Mouse (Mus musculus): ENCODE results near the gene Atg16l2. TPM values are rescaled to one million over a fixed set of nuclear protein-coding genes. Genes with fewer than 3 reads are reported as not detected.
A peak's percentile ranks its signal among the peaks of the same experiment; 100 is the strongest.

The Atg16l2 gene
- 10 to 100 TPM; 67.5 to 67.8 TPM for total RNA-seq (2021)
- long read RNA-seq, experiment 1, full-length matches to known transcripts: 3 of 47 reads
- long read RNA-seq, experiment 1, partial matches to known transcripts: 5 of 47 reads
- long read RNA-seq, experiment 1, other reads (novel, unspliced or antisense): 39 of 47 reads
- long read RNA-seq, experiment 2, full-length matches to known transcripts: 2 of 59 reads
- long read RNA-seq, experiment 2, partial matches to known transcripts: 10 of 59 reads
- long read RNA-seq, experiment 2, other reads (novel, unspliced or antisense): 47 of 59 reads

GRCm38 (mm10) chr7:101301881-101302456 is at the start of gene Atg16l2:
Gene Atg16l2, minus strand, starts transcription at chr7:101302251.
- intact Hi-C loops (cut with DNase I): loop anchor here (10.0 kb wide), 1 partner anchor 313 kb away; no protein-coding TSS in a partner anchor
- H3K27ac ChIP-seq: peak within 1 kb of the TSS; percentile 85
- peak; percentile 92 to 93 for DNase-seq (ENCODE audit: extremely low spot score in 1 of 2, low spot score in 2 of 2)
- TF ChIP-seq CTCF (IDR thresholded peaks at IDR 0.05): peak; percentile 51
- peak within 1 kb of the TSS; percentile 73 for H3K4me3 ChIP-seq

GRCm38 (mm10) chr7:101349861-101350260 is 47.8 kb upstream of the Atg16l2 start:
- no peak for TF ChIP-seq CTCF (IDR thresholded peaks at IDR 0.05)
- peak overlapping the region; percentile 74 for H3K27ac ChIP-seq
- H3K4me3 ChIP-seq: no peak overlapping the region
- intact Hi-C loops (cut with DNase I): no loop called here
- peak in 1 of 2 experiments; percentile 66 for DNase-seq (ENCODE audit: extremely low spot score in 1 of 2, low spot score in 2 of 2)

DNA sequence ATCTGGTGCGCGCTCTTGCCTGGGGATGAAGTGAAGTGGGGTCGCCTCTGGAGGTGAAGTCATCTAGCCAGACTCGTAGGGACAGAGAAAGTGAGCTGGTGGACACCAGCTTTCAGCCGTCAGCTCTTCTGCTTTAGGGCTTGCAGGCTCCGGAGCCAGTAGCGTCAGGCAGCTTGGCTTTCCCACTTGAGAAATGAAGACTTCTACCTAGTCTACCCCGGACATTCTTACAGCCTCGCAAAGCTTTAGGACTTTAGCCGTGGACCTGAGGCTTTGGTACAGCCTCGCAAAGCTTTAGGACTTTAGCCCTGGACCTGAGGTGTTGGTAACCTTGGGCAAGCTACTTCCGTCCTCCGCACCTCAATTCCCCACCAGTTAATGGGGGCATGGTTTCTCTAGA is 46.3 kb upstream of the Atg16l2 start:
- Histone ChIP-seq H3K4me3 (peak overlapping the region; percentile 67), H3K27ac (peak overlapping the region; percentile 55)
- DNase-seq (ENCODE audit: extremely low spot score in 1 of 2, low spot score in 2 of 2): no peak
- TF ChIP-seq CTCF (IDR thresholded peaks at IDR 0.05): no peak
- intact Hi-C loops (cut with DNase I): no loop called here

DNA sequence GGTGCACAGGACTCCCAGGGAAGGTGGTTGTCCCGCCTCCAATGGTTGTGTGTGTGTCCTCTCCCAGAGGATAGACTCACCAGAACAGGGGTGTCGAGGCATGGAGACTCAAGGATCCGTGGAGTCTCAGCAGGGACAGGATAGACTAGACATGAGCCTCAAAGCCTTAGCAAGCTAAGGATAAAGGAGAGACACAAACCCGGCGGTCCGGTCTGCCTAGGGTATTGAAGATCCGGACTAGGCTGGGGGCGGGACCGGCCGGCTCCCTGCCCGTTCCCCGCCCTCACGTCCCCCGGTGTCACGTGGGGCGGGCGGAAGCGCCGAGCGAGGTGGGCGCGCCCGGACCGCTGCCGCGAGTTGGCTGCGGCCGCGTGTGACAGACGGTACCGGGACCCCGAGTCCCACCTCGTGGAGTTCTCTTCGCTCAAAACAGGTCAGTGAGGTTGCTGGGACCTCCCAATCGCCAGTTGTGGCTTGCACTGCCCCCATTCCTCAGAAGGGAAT is 45.8 kb upstream of the Atg16l2 start, which contains the start of gene Arap1:
Gene Arap1, plus strand, starts transcription at position 301 of the 504 bp plus-strand sequence.
- peak within 1 kb of the TSS; percentile 67 for H3K4me3 ChIP-seq
- intact Hi-C loops (cut with DNase I): no loop called here
- peak in 1 of 2 experiments; percentile 30 for DNase-seq (ENCODE audit: extremely low spot score in 1 of 2, low spot score in 2 of 2)
- TF ChIP-seq CTCF (IDR thresholded peaks at IDR 0.05): no peak
- H3K27ac ChIP-seq: peak within 1 kb of the TSS; percentile 74

DNA sequence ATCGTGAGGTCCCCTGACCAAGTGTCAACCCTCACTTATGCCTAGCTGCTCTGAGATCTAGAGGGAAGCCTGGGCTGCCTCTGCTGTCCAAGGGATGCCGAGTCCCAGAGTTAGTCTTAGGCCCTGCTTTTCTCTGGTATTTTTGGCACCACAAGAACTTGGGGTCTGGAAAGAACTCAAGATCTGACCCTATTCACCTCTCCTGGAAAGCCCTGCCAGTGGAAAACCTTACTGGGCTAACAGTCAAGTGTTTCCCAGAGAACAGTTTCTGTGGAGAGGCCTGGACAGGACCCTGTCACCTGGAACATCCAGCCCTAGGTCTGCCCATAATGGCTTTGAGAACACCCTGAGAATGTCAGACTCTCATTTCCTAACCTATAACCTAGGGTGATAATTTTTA is 44.9 kb upstream of the Atg16l2 start:
- Histone ChIP-seq H3K27ac (no peak overlapping the region), H3K4me3 (no peak overlapping the region)
- TF ChIP-seq CTCF (IDR thresholded peaks at IDR 0.05): no peak
- intact Hi-C loops (cut with DNase I): no loop called here
- no peak for DNase-seq (ENCODE audit: extremely low spot score in 1 of 2, low spot score in 2 of 2)

- TF ChIP-seq CTCF (IDR thresholded peaks at IDR 0.05): no peak
- no peak overlapping the region for H3K27ac ChIP-seq
- intact Hi-C loops (cut with DNase I): no loop called here
- DNase-seq (ENCODE audit: extremely low spot score in 1 of 2, low spot score in 2 of 2): no peak
- no peak overlapping the region for H3K4me3 ChIP-seq
Observed at GRCm38 (mm10) chr7:101344892-101345291, 42.8 kb upstream of the Atg16l2 start.

DNA sequence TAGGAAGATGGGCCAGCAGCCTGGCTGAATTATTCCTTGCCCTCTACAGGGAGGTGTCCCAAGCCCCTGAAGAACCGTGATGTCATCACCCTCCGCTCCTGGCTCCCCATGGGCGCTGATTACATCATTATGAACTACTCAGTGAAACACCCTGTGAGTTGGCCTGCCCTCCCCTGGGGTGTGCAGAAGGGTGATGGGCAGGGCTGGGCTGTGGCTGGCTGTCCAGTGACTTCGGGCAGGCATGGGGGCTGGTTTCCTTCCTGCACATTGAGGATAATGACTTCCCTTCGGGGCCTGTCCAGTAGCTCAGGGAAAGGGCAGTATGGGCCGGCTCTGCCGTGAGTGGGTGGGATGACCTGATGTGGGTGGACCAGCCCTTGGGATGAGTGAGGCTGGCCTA is 41.1 kb upstream of the Atg16l2 start:
- H3K27ac ChIP-seq: no peak overlapping the region
- H3K4me3 ChIP-seq: no peak overlapping the region
- DNase-seq (ENCODE audit: extremely low spot score in 1 of 2, low spot score in 2 of 2): no peak
- intact Hi-C loops (cut with DNase I): no loop called here
- TF ChIP-seq CTCF (IDR thresholded peaks at IDR 0.05): no peak

DNA sequence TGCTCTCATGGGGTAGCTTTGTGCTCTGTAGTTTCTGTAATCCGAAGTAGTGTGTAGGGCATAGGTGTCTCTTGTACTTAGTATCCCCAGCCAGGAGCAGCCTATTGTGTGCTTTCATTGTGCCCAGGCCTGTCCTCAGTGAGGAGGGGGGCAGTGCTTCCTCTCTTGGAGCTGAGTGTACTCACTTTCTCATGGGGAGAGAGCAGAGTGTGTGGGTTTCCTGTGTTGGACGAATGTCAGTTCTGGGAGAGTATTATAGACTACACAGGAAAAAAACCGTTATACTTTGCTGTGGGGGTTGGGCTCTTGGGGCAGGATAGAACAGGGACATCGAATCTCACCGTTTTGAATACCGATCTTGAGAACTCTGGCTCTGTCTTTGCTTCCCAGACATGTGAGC is 39.4 kb upstream of the Atg16l2 start:
- DNase-seq (ENCODE audit: extremely low spot score in 1 of 2, low spot score in 2 of 2): no peak
- intact Hi-C loops (cut with DNase I): no loop called here
- no peak overlapping the region for H3K4me3 ChIP-seq
- TF ChIP-seq CTCF (IDR thresholded peaks at IDR 0.05): no peak
- no peak overlapping the region for H3K27ac ChIP-seq

GRCm38 (mm10) chr7:101337401-101337800 is 35.4 kb upstream of the Atg16l2 start:
- intact Hi-C loops (cut with DNase I): no loop called here
- Histone ChIP-seq H3K4me3 (no peak overlapping the region), H3K27ac (no peak overlapping the region)
- DNase-seq (ENCODE audit: extremely low spot score in 1 of 2, low spot score in 2 of 2): no peak
- TF ChIP-seq CTCF (IDR thresholded peaks at IDR 0.05): no peak

GRCm38 (mm10) chr7:101336686-101337085 is 34.6 kb upstream of the Atg16l2 start:
- intact Hi-C loops (cut with DNase I): no loop called here
- Histone ChIP-seq H3K27ac (no peak overlapping the region), H3K4me3 (no peak overlapping the region)
- no peak for DNase-seq (ENCODE audit: extremely low spot score in 1 of 2, low spot score in 2 of 2)
- TF ChIP-seq CTCF (IDR thresholded peaks at IDR 0.05): no peak

DNA sequence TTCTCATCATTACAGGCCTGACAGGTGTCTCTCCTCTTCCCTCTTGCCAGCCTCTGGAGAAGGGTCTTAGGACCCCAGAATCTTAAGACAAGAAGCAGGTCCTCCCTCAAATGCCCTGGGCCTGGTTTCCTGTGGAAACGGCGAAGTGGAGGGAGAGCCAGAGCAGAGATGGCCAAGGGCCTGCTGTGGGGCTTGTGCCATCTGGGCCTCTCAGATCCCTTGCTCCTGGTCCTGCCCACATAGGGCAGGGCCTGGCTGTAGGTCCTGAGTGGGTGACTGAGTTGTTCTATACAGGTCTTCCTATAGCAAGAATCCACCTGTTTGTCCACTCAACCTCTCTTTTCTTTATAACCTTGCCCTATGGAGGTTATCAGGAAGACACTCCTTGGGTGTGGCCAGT is 33.2 kb upstream of the Atg16l2 start:
- intact Hi-C loops (cut with DNase I): no loop called here
- Histone ChIP-seq H3K27ac (no peak overlapping the region), H3K4me3 (no peak overlapping the region)
- no peak for TF ChIP-seq CTCF (IDR thresholded peaks at IDR 0.05)
- no peak for DNase-seq (ENCODE audit: extremely low spot score in 1 of 2, low spot score in 2 of 2)

DNA sequence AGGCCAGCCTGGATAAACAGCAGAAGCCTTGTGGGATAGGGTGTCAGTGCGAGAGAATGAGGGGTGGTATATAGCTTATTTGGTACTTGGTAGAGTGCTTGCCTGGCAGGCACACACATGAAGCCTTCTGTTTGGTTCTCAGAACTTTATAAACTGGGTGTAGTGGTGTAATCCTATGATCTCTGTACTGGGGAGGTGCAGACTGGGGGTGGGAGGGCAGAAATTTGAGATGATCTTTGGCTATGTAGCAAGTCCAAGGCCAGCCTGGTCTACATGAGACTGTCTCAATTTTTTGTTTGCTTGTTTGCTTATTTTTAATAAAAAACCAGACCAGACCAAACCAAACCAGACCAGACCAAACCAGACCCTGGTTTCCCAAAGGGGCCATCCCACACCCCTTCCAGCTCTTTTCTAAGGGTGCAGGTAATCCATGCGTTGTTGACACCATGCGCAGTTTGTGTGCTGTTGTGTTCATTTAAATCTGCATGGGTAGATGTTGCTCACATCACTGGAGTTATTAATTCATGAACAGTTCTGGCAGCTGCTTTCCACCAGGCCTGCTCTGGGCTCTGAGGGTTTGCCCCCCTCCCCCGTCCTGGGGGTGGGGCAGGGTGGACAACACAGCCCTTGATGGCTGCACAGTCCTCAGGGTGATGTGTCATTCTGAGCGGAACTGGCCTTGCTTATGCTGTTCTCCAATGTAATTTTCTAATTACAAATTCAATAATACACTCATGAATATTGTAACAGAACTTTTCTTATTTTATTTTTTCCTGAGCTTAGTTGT is 30.2 kb upstream of the Atg16l2 start:
- Histone ChIP-seq H3K27ac (no peak overlapping the region), H3K4me3 (no peak overlapping the region)
- intact Hi-C loops (cut with DNase I): no loop called here
- TF ChIP-seq CTCF (IDR thresholded peaks at IDR 0.05): no peak
- no peak for DNase-seq (ENCODE audit: extremely low spot score in 1 of 2, low spot score in 2 of 2)

Data from left cerebral cortex, adult 2 months (tissue).